ENCODE assay signal across 19 mouse cellular contexts in the genomic region with DNA sequence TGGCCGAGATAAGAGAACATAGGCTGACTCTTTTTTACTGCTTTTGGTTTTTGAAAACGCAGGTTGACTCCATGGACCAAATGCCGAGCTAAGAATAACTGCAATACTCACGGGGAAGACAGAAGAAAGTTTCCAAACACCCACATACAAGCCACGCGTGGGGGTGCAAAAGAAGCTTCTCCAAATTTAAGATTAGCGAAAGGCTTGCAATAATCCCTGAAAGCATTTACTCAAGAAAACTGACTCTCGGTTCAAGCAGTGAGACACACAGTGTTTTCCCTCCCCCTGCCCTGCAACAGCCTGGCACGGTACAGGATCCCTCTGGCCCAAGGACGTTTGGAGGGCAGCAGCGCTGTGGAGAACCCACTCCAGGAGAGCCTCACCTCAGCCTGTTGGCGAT.
DNase-seq lines count a peak whose midpoint lies in the region; TF ChIP-seq lines count a peak whose summit lies in the region.
"Had no signal": no experiment of that assay in that cellular context is flagged by ENCODE, and none has a peak within 500 bp of the region (broad histone marks: within the 10 kb centered on the region; RNA-seq: fewer than 3 reads in every experiment).

No protein-coding gene starts in this region.

- intact Hi-C loops in gastrocnemius, postnatal 36 days (cut with DNase I) = no loop called here

- DNase-seq in adrenal gland, adult 2 months = peak; percentile 20
- DNase-seq in adrenal gland, postnatal 25 days = no peak
- peak; percentile 83 for DNase-seq in right cerebral cortex, adult 18-20 months
- no peak for DNase-seq in right cerebral cortex, postnatal 4 days
- no peak for DNase-seq in gastrocnemius, postnatal 36 days
- no peak for DNase-seq in cerebellum, postnatal 25 days
- no peak for DNase-seq in kidney, postnatal 36 days
- DNase-seq: cerebellum, adult 8-10 months; heart, postnatal 36 days; kidney, adult 8-10 months; kidney, postnatal 4 days; thymus, postnatal 14 days had no signal

- H3K4me1 ChIP-seq in olfactory bulb, adult 2 months (ENCODE audit: control insufficient read depth, insufficient read depth, low read length) = peaks cover 14% of the 10 kb centered on the region
- H3K4me1 ChIP-seq: liver, embryonic 12.5 days; lung, embryonic 15.5 days; neural tube, embryonic 13.5 days had no signal

- WGBS in olfactory bulb, adult 2 months = 50% methylated on average over 12 of the region's 12 CpGs

- H3K27ac ChIP-seq in olfactory bulb, adult 2 months (ENCODE audit: insufficient read depth, low read depth, low read length) = peak overlapping the region; percentile 73
- H3K27ac ChIP-seq: embryonic facial prominence, embryonic 15.5 days; heart, embryonic 13.5 days; liver, embryonic 12.5 days; lung, embryonic 15.5 days; macrophage; neural tube, embryonic 13.5 days had no signal

- no peak overlapping the region for H3K4me3 ChIP-seq in olfactory bulb, adult 2 months (ENCODE audit: insufficient read depth, low read depth, low read length)
- H3K4me3 ChIP-seq: embryonic facial prominence, embryonic 15.5 days; heart, embryonic 13.5 days; liver, embryonic 12.5 days; lung, embryonic 15.5 days; neural tube, embryonic 13.5 days had no signal

- no peak for TF ChIP-seq CTCF in olfactory bulb, adult 2 months (IDR thresholded peaks at IDR 0.05; ENCODE audit: insufficient read depth, low read depth, low read length)

- TF ChIP-seq POLR2A in olfactory bulb, adult 2 months (IDR thresholded peaks at IDR 0.05; ENCODE audit: insufficient read depth, low read depth, low read length) = no peak

Comparison
In these comparisons a context has a peak if more than half of its experiments do, and no peak if none do; other contexts are left out.
1. DNase-seq: peak in adrenal gland, adult 2 months (single experiment) and right cerebral cortex, adult 18-20 months (single experiment); none in adrenal gland, postnatal 25 days (single experiment), right cerebral cortex, postnatal 4 days (single experiment), gastrocnemius, postnatal 36 days (0 of 2), cerebellum, postnatal 25 days (0 of 2) and kidney, postnatal 36 days (0 of 2).